Mouse (Mus musculus) liver, embryonic 12.5 days (tissue): ENCODE results near the gene Tll2. TPM values are rescaled to one million over a fixed set of nuclear protein-coding genes. Genes with fewer than 3 reads are reported as not detected.

Experiments used
- ATAC-seq: fragments of 200-750 bp; cut with Nextera tagmentation; 2 replicates; pipeline ENCODE4 v1.8.0; 2017; ENCODE audit warnings: moderate number of reproducible peaks, mild to moderate bottlenecking, moderate library complexity
- H3K27ac ChIP-seq: fragments of 300-500 bp; sonication (generic); 2 replicates; pipeline ENCODE4 v1.5.1; 2016; ENCODE audit warnings: mild to moderate bottlenecking
- H3K27me3 ChIP-seq: fragments of 300-500 bp; sonication (generic); replicated peaks from 2 replicates; pipeline ENCODE4 v1.6.1; 2016; ENCODE audit warnings: mild to moderate bottlenecking, moderate library complexity
- H3K36me3 ChIP-seq: fragments of 300-500 bp; sonication (generic); 2 replicates; pipeline ENCODE4 v1.6.1; 2016; ENCODE audit warnings: mild to moderate bottlenecking, moderate library complexity
- H3K4me1 ChIP-seq: fragments of 300-500 bp; sonication (generic); 2 replicates; pipeline ENCODE4 v1.6.1; 2016
- H3K4me2 ChIP-seq: fragments of 300-500 bp; sonication (generic); 2 replicates; pipeline ENCODE4 v1.6.1; 2016; ENCODE audit warnings: mild to moderate bottlenecking, moderate library complexity
- H3K4me3 ChIP-seq: fragments of 300-500 bp; sonication (generic); 2 replicates; pipeline ENCODE4 v1.5.1; 2016; ENCODE audit warnings: mild to moderate bottlenecking, moderate library complexity
- H3K9ac ChIP-seq: fragments of 300-500 bp; sonication (generic); 2 replicates; pipeline ENCODE4 v1.6.1; 2016; ENCODE audit warnings: mild to moderate bottlenecking, moderate library complexity
- H3K9me3 ChIP-seq: fragments of 300-500 bp; sonication (generic); replicated peaks from 2 replicates; pipeline ENCODE4 v1.6.1; 2016; ENCODE audit warnings: mild to moderate bottlenecking, moderate library complexity
- WGBS: fragments of 180-500 bp; shearing (Covaris S2); methylation state at CpG from one replicate; pipeline ENCODE4 v1.1.7; 2016; ENCODE audit not compliant: insufficient replicate concordance; 5-methylcytosine and 5-hydroxymethylcytosine counted together
- polyA plus RNA-seq: library from polyadenylated mRNA; unstranded; fragments of >200 nt; fragmentation: Nextera tagmentation; extraction: Ambion mirVana; gene quantifications from 2 replicates; pipeline ENCODE4 v1.2.1, GENCODE M21; 2016

Tll2 gene
- polyA plus RNA-seq, 1 experiment from 2014 or later = not detected

GRCm38 (mm10) chr19:41083646-41084045, 123.0 kb downstream of the Tll2 start:
- no peaks in the 10 kb centered on the region for H3K36me3 ChIP-seq
- no peak overlapping the region for H3K4me3 ChIP-seq
- H3K4me2 ChIP-seq = no peak overlapping the region
- no peak overlapping the region for H3K27ac ChIP-seq
- H3K27me3 ChIP-seq = peaks cover 15% of the 10 kb centered on the region
- no peaks in the 10 kb centered on the region for H3K9me3 ChIP-seq
- no peak overlapping the region for H3K9ac ChIP-seq
- WGBS = 67% methylated on average over 14 of the region's 14 CpGs
- no peak for ATAC-seq
- H3K4me1 ChIP-seq = no peaks in the 10 kb centered on the region

GRCm38 (mm10) chr19:41081589-41081988, 125.0 kb downstream of the Tll2 start:
- no peaks in the 10 kb centered on the region for H3K36me3 ChIP-seq

GRCm38 (mm10) chr19:41076906-41077305, 129.7 kb downstream of the Tll2 start, which contains the start of gene Opalin:
Gene Opalin, minus strand, starts transcription at chr19:41077113.
- H3K27ac ChIP-seq = no peak within 1 kb of the TSS
- H3K4me2 ChIP-seq = no peak within 1 kb of the TSS
- no peaks in the 10 kb centered on the region for H3K27me3 ChIP-seq
- no peak for ATAC-seq
- H3K9ac ChIP-seq = no peak within 1 kb of the TSS
- no peaks in the 10 kb centered on the region for H3K9me3 ChIP-seq
- H3K36me3 ChIP-seq = no peaks in the 10 kb centered on the region
- H3K4me3 ChIP-seq = no peak within 1 kb of the TSS
- WGBS = 63% methylated on average over 3 of the region's 3 CpGs
- H3K4me1 ChIP-seq = no peaks in the 10 kb centered on the region

More at GRCm38 (mm10) chr19:41081589-41081988, 125.0 kb downstream of the Tll2 start:
- H3K27ac ChIP-seq = no peak overlapping the region
- 70% methylated on average over 3 of the region's 3 CpGs for WGBS
- H3K9ac ChIP-seq = no peak overlapping the region
- no peaks in the 10 kb centered on the region for H3K4me1 ChIP-seq
- H3K4me2 ChIP-seq = no peak overlapping the region
- H3K9me3 ChIP-seq = no peaks in the 10 kb centered on the region
- H3K27me3 ChIP-seq = no peaks in the 10 kb centered on the region
- ATAC-seq = no peak
- H3K4me3 ChIP-seq = no peak overlapping the region

- no peak overlapping the region for H3K9ac ChIP-seq
- WGBS = 77% methylated on average over 14 of the region's 14 CpGs
- no peaks in the 10 kb centered on the region for H3K4me1 ChIP-seq
- H3K27me3 ChIP-seq = no peaks in the 10 kb centered on the region
- no peak overlapping the region for H3K4me3 ChIP-seq
- ATAC-seq = no peak
- H3K4me2 ChIP-seq = no peak overlapping the region
- H3K9me3 ChIP-seq = no peaks in the 10 kb centered on the region
- H3K36me3 ChIP-seq = no peaks in the 10 kb centered on the region
- H3K27ac ChIP-seq = no peak overlapping the region
Measured at GRCm38 (mm10) chr19:41073746-41074455, 132.7 kb downstream of the Tll2 start.

GRCm38 (mm10) chr19:41071500-41071899, 135.1 kb downstream of the Tll2 start:
- Histone ChIP-seq H3K36me3 (no peaks in the 10 kb centered on the region), H3K9ac (no peak overlapping the region), H3K9me3 (no peaks in the 10 kb centered on the region), H3K27ac (no peak overlapping the region), H3K4me1 (no peaks in the 10 kb centered on the region), H3K27me3 (no peaks in the 10 kb centered on the region), H3K4me3 (no peak overlapping the region), H3K4me2 (no peak overlapping the region)
- ATAC-seq = no peak
- 6% methylated on average over 8 of the region's 8 CpGs for WGBS

GRCm38 (mm10) chr19:41054702-41055101, 151.9 kb downstream of the Tll2 start:
- WGBS = 52% methylated on average over 4 of the region's 4 CpGs
- no peak overlapping the region for H3K9ac ChIP-seq
- H3K36me3 ChIP-seq = no peaks in the 10 kb centered on the region
- H3K9me3 ChIP-seq = no peaks in the 10 kb centered on the region
- no peak overlapping the region for H3K4me3 ChIP-seq
- H3K27me3 ChIP-seq = no peaks in the 10 kb centered on the region
- H3K4me2 ChIP-seq = no peak overlapping the region
- no peak for ATAC-seq
- no peak overlapping the region for H3K27ac ChIP-seq
- no peaks in the 10 kb centered on the region for H3K4me1 ChIP-seq

GRCm38 (mm10) chr19:41053530-41053929, 153.1 kb downstream of the Tll2 start:
- Histone ChIP-seq H3K27me3 (no peaks in the 10 kb centered on the region), H3K4me1 (no peaks in the 10 kb centered on the region), H3K36me3 (no peaks in the 10 kb centered on the region), H3K4me3 (no peak overlapping the region), H3K9me3 (no peaks in the 10 kb centered on the region), H3K4me2 (no peak overlapping the region), H3K27ac (no peak overlapping the region), H3K9ac (no peak overlapping the region)
- no peak for ATAC-seq
- WGBS = 35% methylated on average over 10 of the region's 10 CpGs

- H3K9ac ChIP-seq = no peak overlapping the region
- no peaks in the 10 kb centered on the region for H3K9me3 ChIP-seq
- ATAC-seq = no peak
- no peak overlapping the region for H3K27ac ChIP-seq
- H3K4me2 ChIP-seq = no peak overlapping the region
- no peak overlapping the region for H3K4me3 ChIP-seq
- H3K4me1 ChIP-seq = no peaks in the 10 kb centered on the region
- no peaks in the 10 kb centered on the region for H3K36me3 ChIP-seq
- H3K27me3 ChIP-seq = no peaks in the 10 kb centered on the region
- WGBS = 55% methylated on average over 5 of the region's 5 CpGs
Measured at GRCm38 (mm10) chr19:41052247-41052646, 154.4 kb downstream of the Tll2 start.

GRCm38 (mm10) chr19:41051714-41052113, 154.9 kb downstream of the Tll2 start:
- Histone ChIP-seq H3K4me2 (no peak overlapping the region), H3K27ac (no peak overlapping the region), H3K27me3 (no peaks in the 10 kb centered on the region), H3K9me3 (no peaks in the 10 kb centered on the region), H3K36me3 (no peaks in the 10 kb centered on the region), H3K4me1 (no peaks in the 10 kb centered on the region), H3K4me3 (no peak overlapping the region), H3K9ac (no peak overlapping the region)
- ATAC-seq = no peak
- 44% methylated on average over 1 of the region's 1 CpGs for WGBS

GRCm38 (mm10) chr19:41048187-41048559, 158.5 kb downstream of the Tll2 start:
- Histone ChIP-seq H3K27ac (no peak overlapping the region), H3K4me2 (no peak overlapping the region), H3K9me3 (no peaks in the 10 kb centered on the region), H3K4me1 (no peaks in the 10 kb centered on the region), H3K9ac (no peak overlapping the region), H3K36me3 (no peaks in the 10 kb centered on the region), H3K4me3 (no peak overlapping the region), H3K27me3 (no peaks in the 10 kb centered on the region)
- no peak for ATAC-seq
- WGBS = 61% methylated on average over 3 of the region's 3 CpGs

- no peaks in the 10 kb centered on the region for H3K27me3 ChIP-seq
- no peaks in the 10 kb centered on the region for H3K9me3 ChIP-seq
- H3K27ac ChIP-seq = no peak overlapping the region
- H3K9ac ChIP-seq = no peak overlapping the region
- no peak overlapping the region for H3K4me2 ChIP-seq
- ATAC-seq = no peak
- no peak overlapping the region for H3K4me3 ChIP-seq
- H3K4me1 ChIP-seq = no peaks in the 10 kb centered on the region
- H3K36me3 ChIP-seq = no peaks in the 10 kb centered on the region
- WGBS = 66% methylated on average over 9 of the region's 9 CpGs
Measured at GRCm38 (mm10) chr19:41047437-41048186, 159.0 kb downstream of the Tll2 start.

- no peak overlapping the region for H3K9ac ChIP-seq
- no peak overlapping the region for H3K4me3 ChIP-seq
- no peak for ATAC-seq
- H3K4me1 ChIP-seq = no peaks in the 10 kb centered on the region
- H3K4me2 ChIP-seq = no peak overlapping the region
- H3K36me3 ChIP-seq = no peaks in the 10 kb centered on the region
- no peaks in the 10 kb centered on the region for H3K9me3 ChIP-seq
- no peak overlapping the region for H3K27ac ChIP-seq
- no peaks in the 10 kb centered on the region for H3K27me3 ChIP-seq
- 27% methylated on average over 10 of the region's 10 CpGs for WGBS
Measured at GRCm38 (mm10) chr19:41045091-41045770, 161.4 kb downstream of the Tll2 start.
